Mouse (Mus musculus) urinary bladder, postnatal 4 days (tissue): ENCODE data around the gene Olfr1019.

Experiments
- DNase-seq, 2 experiments: peaks; one replicate each; pipeline ENCODE4 v3.0.0; 2021 to 2022; ENCODE audit warnings: low spot score in 2 of 2

Gene Olfr1019

DNA sequence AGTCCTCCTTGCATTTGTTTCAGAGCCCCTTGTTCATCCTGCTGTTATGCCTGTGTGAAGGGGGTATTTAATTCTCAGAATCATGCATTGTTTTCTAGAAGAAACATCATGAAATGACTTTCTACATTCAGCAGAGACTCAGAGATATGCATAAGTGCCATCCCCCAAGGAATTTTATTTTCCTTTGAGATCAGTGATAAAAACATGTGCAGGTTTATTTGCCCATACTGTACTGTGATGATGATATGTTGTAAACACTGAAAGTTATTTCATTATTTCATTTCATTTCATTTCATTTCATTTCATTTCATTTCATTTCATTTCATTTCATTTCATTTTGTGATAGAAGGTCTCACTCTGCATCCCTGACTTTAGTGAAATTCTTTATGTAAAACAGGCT, at the start of gene Olfr1019:
TSS of gene Olfr1019 (minus strand) at position 101 of the 400 bp plus-strand sequence.
- no peak for DNase-seq

DNA sequence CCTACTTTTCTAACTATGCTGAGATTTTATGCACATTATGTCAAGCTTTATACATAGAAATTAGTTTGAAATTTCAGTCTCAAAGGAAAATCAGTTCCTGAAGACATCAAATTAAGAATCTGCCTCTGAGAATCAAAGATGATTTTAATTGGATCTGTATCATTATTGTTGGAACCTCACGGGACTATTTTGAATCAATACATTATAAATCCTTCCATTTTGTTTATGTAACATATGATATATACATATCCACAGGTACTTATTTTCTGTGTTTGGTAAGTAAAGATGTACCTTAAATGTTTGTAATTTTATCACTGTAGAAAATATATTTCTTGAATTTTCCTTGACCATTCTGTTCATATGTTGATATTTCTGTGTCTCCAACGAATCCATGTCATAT, 40.1 kb upstream of the Olfr1019 start, which contains the start of gene Olfr1023:
TSS of gene Olfr1023 (plus strand) at position 301 of the 400 bp plus-strand sequence.
- DNase-seq: no peak

DNA sequence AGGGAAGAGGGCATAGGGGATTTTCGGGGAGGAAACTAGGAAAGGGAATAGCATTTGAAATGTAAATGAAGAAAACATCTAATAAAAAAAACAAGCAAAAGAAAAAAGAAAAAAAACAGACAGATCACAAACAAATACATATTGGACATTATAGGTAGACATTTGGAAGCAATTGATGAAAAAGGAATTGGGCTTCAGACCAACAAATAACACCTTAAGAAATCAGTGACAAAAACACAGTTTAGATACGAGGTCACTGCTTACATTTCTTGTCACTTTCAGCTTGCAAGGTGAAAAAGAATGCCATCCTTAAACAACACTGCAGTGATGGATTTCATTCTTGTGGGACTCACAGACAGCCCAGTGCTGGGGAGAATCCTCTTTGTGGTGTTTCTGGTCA, 23.0 kb upstream of the Olfr1019 start, which contains the start of gene Olfr1022:
TSS of gene Olfr1022 (plus strand) at position 301 of the 400 bp plus-strand sequence.
- no peak for DNase-seq

DNA sequence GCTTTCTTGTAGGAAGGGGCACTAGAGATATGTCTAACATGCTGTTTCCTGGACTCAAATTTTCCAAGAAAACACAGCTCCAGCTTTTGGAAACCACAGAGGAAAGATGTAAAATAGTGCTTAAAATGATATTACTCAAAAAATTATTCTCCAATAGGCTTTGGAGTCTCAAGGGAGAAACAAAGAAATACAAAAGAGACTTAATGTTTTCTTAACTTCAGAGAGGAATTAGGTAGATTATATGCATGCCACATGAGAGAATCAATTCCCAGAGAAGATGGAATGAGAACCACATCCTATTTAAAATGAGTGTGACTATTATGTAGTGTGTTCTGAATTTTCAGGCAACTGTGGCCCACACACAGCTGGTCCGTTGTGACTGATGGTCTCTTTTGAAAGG, 1.4 kb upstream of the Olfr1019 start, which contains the start of gene Olfr1020:
TSS of gene Olfr1020 (plus strand) at position 301 of the 400 bp plus-strand sequence.
- DNase-seq: no peak

DNA sequence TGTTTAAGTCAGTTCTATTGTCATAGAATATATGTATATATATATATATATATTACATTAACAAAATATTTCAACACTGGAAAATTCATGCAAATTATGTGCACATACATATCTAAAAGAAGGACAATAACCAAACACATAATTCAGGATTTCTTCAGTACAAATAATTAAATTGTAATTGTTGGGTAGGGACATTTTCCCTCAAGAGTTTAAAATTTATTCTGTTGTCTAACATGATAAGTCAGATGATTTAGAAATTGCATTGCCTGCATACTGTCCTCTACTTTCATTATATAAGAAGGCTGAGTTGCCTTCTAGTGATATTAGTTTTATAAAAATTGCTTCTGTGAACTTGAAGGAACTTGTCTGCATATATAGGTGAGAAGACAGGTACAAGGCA, 27.1 kb downstream of the Olfr1019 start, which contains the start of gene Olfr1018:
TSS of gene Olfr1018 (plus strand) at position 301 of the 400 bp plus-strand sequence.
- no peak for DNase-seq

DNA sequence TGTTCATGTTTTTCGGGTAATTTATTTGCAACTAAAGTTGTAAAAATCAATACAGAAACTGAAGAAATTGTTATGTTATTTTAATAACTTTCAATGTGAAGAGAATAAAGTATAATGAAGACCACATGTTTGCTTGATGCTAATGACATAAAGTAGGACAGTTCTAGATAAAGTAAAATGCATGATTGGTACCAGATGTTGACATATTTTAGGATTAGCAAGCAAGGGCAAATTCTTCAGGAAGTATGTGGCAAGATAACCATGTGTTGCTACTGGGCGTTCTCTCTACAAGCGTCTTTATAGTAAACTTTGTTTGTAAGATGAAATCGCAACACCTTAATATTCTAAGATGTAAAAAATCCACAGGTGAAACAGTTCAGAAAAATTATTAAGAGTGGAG, 40.8 kb downstream of the Olfr1019 start:
- DNase-seq: no peak

DNA sequence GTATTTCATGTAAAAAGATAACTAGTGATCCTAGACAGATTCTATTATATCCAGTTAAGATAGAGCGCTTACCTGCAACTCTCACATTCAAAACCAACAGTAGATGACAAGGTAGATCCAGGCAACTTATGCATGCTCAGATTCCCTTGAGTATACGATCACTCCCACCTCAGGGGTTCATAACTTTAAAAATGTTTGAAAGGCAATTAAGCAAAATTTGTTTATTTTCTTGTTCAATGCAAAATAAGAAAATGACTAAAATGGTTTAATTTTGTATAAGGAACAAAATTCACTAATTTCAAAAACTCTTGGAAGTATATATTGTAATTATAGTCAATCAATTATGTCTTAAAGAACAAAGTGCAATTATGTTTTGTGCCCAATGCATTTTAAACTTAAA, 42.8 kb downstream of the Olfr1019 start, which contains the start of gene Olfr1016:
TSS of gene Olfr1016 (minus strand) at position 101 of the 400 bp plus-strand sequence.
- DNase-seq: no peak

DNA sequence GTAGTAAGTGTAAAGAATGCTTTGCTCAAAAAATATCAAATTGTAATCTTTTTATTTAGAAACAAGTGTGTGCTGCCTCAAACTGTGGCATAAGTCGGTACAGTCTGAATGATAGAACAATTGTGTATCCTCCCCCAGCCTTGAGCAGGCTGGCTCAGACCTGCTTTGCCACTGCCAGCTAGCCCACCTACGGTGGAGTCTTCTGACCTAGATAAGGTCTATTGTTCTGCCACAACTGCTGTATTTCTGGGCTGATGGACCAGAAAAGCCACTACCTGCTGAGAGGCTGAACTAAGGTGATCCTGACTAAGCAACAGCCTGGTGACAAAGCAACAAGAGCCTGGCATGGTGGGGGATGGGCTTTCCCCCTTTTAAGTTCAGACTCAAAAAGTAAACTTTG, 53.0 kb downstream of the Olfr1019 start:
- DNase-seq: no peak
